Mouse (Mus musculus): ENCODE measurements around the gene Prkcb. TPM values are rescaled to one million over a fixed set of nuclear protein-coding genes. Genes with fewer than 3 reads are reported as not detected.

Gene Prkcb
- polyA plus RNA-seq, 1 experiment from 2014 or later = 14.3 TPM

- H3K4me1 ChIP-seq = no peaks in the 10 kb centered on the region
- H3K27ac ChIP-seq = no peak overlapping the region
- DNase-seq (ENCODE audit: low spot score) = no peak
- no peak overlapping the region for H3K4me3 ChIP-seq
- H3K36me3 ChIP-seq = no peaks in the 10 kb centered on the region
- 82% methylated on average over 12 of the region's 12 CpGs for WGBS
- H3K27me3 ChIP-seq (ENCODE audit: insufficient read depth, poor library complexity, severe bottlenecking) = no peaks in the 10 kb centered on the region
- H3K9me3 ChIP-seq = no peaks in the 10 kb centered on the region
Observed at GRCm38 (mm10) chr7:122313690-122314477, 25.3 kb downstream of the Prkcb start.

DNA sequence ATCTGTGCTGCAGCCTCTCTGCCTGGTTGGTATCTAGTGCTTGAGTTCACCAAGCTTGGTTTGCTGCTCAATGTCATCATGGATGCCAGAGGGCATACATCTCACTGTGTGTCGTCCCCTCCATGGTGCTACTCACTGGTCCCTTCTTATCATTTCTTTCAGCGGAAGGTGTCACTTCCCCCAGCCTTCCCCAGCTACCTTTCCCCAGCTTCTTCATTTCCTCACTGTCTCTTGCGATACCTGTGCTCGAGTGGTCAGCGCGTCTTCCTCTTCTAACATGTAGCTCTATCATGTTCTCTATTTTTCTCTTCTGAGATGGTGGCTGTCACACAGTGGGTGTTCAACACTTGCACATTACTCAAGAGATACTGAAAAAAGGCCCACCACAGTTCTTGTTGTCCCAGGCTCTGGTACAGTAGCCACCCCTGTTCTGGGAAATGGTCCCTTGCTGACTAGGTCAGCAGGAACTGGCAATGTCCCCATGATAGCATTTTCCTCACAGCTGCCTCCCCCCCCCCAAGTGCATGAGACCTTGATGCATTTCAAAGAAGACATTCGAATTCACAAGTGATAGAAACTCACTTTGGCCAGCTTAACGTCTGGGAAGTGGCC lies 27.3 kb downstream of the Prkcb start:
- Histone ChIP-seq H3K27ac (no peak overlapping the region), H3K9me3 (no peaks in the 10 kb centered on the region), H3K4me3 (no peak overlapping the region), H3K4me1 (no peaks in the 10 kb centered on the region), H3K27me3 (ENCODE audit: insufficient read depth, poor library complexity, severe bottlenecking) (no peaks in the 10 kb centered on the region), H3K36me3 (no peaks in the 10 kb centered on the region)
- 78% methylated on average over 8 of the region's 8 CpGs for WGBS
- no peak for DNase-seq (ENCODE audit: low spot score)

DNA sequence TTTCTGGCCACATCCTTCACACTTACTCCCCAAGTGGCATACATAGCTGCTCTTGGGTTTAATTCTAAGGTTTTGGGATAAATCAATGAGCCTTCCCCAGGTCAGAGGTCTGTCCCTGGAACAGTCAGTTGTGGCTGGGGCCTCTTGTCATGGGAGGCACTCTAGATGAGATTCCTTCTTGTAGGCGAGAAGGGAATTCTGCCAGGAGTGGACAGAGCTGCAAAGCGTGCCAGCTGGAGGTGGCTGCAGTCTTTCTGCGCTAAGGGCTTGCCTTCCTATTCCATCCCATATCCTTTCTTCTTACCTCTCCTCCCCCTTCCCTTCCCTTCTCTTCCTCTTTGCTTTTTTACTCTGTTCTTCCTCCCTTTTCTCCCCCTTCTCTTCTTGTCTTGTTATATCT lies 28.1 kb downstream of the Prkcb start:
- no peaks in the 10 kb centered on the region for H3K9me3 ChIP-seq
- H3K4me3 ChIP-seq = no peak overlapping the region
- no peak for DNase-seq (ENCODE audit: low spot score)
- H3K36me3 ChIP-seq = no peaks in the 10 kb centered on the region
- H3K27me3 ChIP-seq (ENCODE audit: insufficient read depth, poor library complexity, severe bottlenecking) = no peaks in the 10 kb centered on the region
- H3K27ac ChIP-seq = no peak overlapping the region
- no peaks in the 10 kb centered on the region for H3K4me1 ChIP-seq
- WGBS = 60% methylated on average over 3 of the region's 3 CpGs

DNA sequence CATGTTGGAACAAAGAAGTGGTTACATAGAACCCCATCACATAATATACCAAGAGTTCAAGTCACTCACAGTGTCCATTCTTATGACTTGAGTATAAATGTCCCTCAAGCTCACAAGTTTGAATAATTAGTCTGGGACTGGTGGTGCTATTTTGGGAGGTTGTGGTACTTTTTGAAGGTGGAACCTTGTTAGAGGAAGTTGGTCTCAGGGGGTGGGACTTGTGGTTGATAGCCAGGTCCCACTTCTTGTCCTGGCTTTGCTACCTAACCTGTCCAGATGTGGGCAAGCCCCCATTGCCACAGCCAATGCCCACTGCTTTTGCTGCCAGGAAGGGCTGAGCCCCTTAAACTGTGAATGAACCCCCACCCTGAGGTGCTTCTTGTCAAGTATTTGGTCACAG lies 28.9 kb downstream of the Prkcb start:
- DNase-seq (ENCODE audit: low spot score) = no peak
- H3K27ac ChIP-seq = no peak overlapping the region
- no peaks in the 10 kb centered on the region for H3K27me3 ChIP-seq (ENCODE audit: insufficient read depth, poor library complexity, severe bottlenecking)
- H3K9me3 ChIP-seq = no peaks in the 10 kb centered on the region
- no peak overlapping the region for H3K4me3 ChIP-seq
- H3K36me3 ChIP-seq = no peaks in the 10 kb centered on the region
- no peaks in the 10 kb centered on the region for H3K4me1 ChIP-seq

DNA sequence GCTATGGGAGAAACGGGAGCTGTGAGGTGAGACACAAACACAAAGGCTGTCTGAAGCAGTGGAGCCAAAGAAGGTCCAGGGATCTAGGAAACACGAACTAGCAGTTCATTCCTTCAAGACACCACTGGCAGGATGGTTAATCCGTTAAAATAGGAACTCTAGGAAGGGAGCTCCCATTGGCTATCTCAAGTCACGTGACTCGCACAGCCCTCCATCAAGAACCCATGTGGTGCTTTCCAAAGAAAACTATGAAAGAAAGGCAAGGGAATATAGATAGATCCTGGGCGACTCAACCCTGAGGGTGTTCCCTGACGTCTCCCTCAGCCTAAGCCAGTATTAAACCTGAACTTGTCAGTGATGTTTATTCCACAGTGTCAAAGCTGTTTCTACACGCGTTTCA lies 31.0 kb downstream of the Prkcb start:
- Histone ChIP-seq H3K4me1 (no peaks in the 10 kb centered on the region), H3K36me3 (no peaks in the 10 kb centered on the region)
- WGBS = 78% methylated on average over 9 of the region's 9 CpGs

GRCm38 (mm10) chr7:122320843-122321544 lies 32.4 kb downstream of the Prkcb start:
- no peaks in the 10 kb centered on the region for H3K4me1 ChIP-seq
- no peaks in the 10 kb centered on the region for H3K9me3 ChIP-seq
- no peaks in the 10 kb centered on the region for H3K36me3 ChIP-seq
- no peak overlapping the region for H3K4me3 ChIP-seq
- 92% methylated on average over 7 of the region's 7 CpGs for WGBS
- no peak for DNase-seq (ENCODE audit: low spot score)
- H3K27ac ChIP-seq = no peak overlapping the region
- no peaks in the 10 kb centered on the region for H3K27me3 ChIP-seq (ENCODE audit: insufficient read depth, poor library complexity, severe bottlenecking)

More for the DNA sequence above, 31.0 kb downstream of the Prkcb start:
- Histone ChIP-seq H3K4me3 (no peak overlapping the region), H3K27me3 (ENCODE audit: insufficient read depth, poor library complexity, severe bottlenecking) (no peaks in the 10 kb centered on the region), H3K9me3 (no peaks in the 10 kb centered on the region), H3K27ac (no peak overlapping the region)
- no peak for DNase-seq (ENCODE audit: low spot score)

DNA sequence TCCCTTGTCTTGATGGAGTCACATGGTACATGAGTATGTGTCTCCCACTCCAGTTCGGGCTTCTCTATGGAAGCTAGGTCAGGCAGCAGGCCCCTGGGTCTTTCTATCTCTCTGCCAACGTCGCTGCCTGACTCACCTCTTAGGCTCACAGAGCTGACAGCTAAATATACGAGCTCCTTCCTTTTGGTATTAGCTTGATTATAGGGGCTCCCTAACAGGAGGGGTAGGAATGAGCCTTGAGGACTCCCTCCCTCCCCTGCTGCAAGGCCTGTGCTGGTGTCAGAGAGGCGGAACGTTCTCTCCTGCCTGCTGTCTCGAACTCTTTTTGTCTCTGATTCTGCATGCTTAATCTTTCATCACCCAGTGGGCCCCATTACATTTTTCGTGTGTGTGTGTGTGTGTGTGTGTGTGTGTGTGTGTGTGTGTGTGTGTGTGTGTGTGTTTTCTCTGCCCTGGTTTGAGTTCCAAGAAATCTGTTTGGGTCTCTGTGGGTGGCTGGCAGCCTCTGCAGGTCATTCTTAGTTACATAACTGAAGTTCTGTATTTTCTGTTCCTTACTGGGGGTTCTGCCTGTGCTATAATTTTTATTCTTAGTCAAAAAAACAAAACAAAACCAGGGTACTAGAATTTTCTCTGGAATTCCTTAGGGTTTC lies 33.6 kb downstream of the Prkcb start:
- H3K4me3 ChIP-seq = no peak overlapping the region
- no peak overlapping the region for H3K27ac ChIP-seq
- no peaks in the 10 kb centered on the region for H3K4me1 ChIP-seq
- DNase-seq (ENCODE audit: low spot score) = no peak
- H3K9me3 ChIP-seq = no peaks in the 10 kb centered on the region
- H3K27me3 ChIP-seq (ENCODE audit: insufficient read depth, poor library complexity, severe bottlenecking) = no peaks in the 10 kb centered on the region
- no peaks in the 10 kb centered on the region for H3K36me3 ChIP-seq
- WGBS = 72% methylated on average over 8 of the region's 8 CpGs

DNA sequence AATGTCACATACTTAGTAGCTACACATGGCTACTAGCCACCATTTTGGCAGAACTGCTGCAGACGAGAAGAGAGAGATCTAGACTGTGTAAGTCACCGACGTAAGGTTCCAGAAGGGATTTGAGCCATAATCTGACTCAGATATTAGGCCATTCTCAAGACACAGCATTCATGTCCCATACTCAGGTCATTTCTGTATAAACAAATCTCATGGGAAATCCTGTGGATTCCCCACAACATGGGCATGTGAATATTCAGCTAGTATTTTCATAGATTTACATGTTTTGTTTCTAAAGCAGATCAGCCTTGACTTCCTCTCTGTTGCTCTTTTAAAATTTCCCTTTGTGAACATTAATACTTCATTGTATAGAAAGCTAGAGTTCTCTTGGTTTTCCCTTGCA lies 39.4 kb downstream of the Prkcb start:
- WGBS = 92% methylated on average over 3 of the region's 3 CpGs

GRCm38 (mm10) chr7:122328466-122328865 lies 39.9 kb downstream of the Prkcb start:
- Histone ChIP-seq H3K36me3 (no peaks in the 10 kb centered on the region), H3K27me3 (ENCODE audit: insufficient read depth, poor library complexity, severe bottlenecking) (no peaks in the 10 kb centered on the region), H3K9me3 (no peaks in the 10 kb centered on the region), H3K4me1 (no peaks in the 10 kb centered on the region), H3K27ac (no peak overlapping the region), H3K4me3 (no peak overlapping the region)
- WGBS = 81% methylated on average over 5 of the region's 5 CpGs
- no peak for DNase-seq (ENCODE audit: low spot score)

More for the DNA sequence above, 39.4 kb downstream of the Prkcb start:
- no peak for DNase-seq (ENCODE audit: low spot score)
- no peaks in the 10 kb centered on the region for H3K9me3 ChIP-seq
- no peaks in the 10 kb centered on the region for H3K36me3 ChIP-seq
- H3K4me1 ChIP-seq = no peaks in the 10 kb centered on the region
- H3K27ac ChIP-seq = no peak overlapping the region
- H3K4me3 ChIP-seq = no peak overlapping the region
- no peaks in the 10 kb centered on the region for H3K27me3 ChIP-seq (ENCODE audit: insufficient read depth, poor library complexity, severe bottlenecking)

DNA sequence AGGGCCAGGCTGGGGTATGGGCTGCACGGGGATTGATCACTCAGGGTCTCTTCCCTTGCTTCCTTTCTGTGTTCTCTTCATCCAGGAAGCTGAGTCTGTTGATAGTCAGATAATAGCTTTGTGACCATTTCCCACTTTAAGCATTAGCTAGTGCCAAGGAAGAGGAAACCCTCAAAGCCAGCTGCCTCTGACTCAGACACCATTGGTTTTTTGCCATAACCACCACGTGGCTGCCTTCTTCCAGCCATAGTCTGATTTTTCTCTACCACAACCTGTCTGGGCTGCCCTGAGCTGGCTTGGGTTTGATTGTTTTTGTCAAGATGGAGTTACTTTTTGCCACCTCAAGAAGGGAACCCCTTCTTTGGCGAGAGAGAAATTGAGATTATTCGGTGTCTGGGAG lies 41.0 kb downstream of the Prkcb start:
- no peaks in the 10 kb centered on the region for H3K4me1 ChIP-seq
- H3K27ac ChIP-seq = no peak overlapping the region
- WGBS = 75% methylated on average over 4 of the region's 4 CpGs
- H3K27me3 ChIP-seq (ENCODE audit: insufficient read depth, poor library complexity, severe bottlenecking) = no peaks in the 10 kb centered on the region
- no peak for DNase-seq (ENCODE audit: low spot score)
- H3K9me3 ChIP-seq = no peaks in the 10 kb centered on the region
- no peak overlapping the region for H3K4me3 ChIP-seq
- H3K36me3 ChIP-seq = no peaks in the 10 kb centered on the region

DNA sequence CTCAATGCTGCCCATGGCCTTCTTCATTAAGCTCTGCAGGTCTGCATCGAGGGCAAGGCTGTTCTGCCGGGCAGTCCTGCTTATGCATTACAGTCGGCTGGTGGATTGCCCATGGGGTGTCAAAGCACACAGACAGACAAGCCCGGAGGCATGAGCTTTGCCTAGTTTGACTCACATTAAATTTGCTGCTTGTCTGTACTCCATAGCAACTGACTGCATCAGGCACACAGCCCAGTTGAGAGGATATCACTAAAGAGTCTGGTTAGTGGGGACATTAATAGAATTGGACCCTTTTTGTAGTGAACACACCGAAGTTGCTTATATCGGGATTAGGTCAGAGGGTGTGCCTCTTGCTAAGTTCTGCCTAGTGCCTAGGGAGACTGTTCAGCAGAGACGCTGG lies 45.1 kb downstream of the Prkcb start:
- no peaks in the 10 kb centered on the region for H3K27me3 ChIP-seq (ENCODE audit: insufficient read depth, poor library complexity, severe bottlenecking)
- H3K4me1 ChIP-seq = no peaks in the 10 kb centered on the region
- no peaks in the 10 kb centered on the region for H3K9me3 ChIP-seq
- no peak overlapping the region for H3K27ac ChIP-seq
- WGBS = 84% methylated on average over 7 of the region's 7 CpGs
- DNase-seq (ENCODE audit: low spot score) = no peak
- H3K4me3 ChIP-seq = no peak overlapping the region
- no peaks in the 10 kb centered on the region for H3K36me3 ChIP-seq

DNA sequence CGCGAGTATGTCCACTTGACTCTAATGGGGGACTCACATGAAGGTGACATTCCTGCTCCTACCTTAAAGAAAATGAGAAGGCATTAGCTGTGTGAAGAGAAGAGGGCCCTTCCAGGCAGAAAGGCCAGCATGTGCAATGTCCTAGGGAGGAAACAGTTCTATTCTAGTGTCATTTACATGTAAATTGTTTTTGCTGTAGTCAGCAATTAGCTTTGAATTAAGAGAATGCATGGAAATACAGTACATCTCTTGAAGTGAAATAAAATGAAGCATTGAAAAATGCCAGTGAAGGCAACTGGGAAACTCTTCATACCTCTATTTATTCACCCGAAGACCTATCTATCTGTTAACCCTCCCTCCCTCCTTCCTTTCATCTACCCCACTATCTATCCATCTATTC lies 48.8 kb downstream of the Prkcb start:
- Histone ChIP-seq H3K4me1 (no peaks in the 10 kb centered on the region), H3K27me3 (ENCODE audit: insufficient read depth, poor library complexity, severe bottlenecking) (no peaks in the 10 kb centered on the region), H3K36me3 (no peaks in the 10 kb centered on the region), H3K27ac (no peak overlapping the region), H3K4me3 (no peak overlapping the region), H3K9me3 (no peaks in the 10 kb centered on the region)
- 85% methylated on average over 3 of the region's 3 CpGs for WGBS
- no peak for DNase-seq (ENCODE audit: low spot score)

DNA sequence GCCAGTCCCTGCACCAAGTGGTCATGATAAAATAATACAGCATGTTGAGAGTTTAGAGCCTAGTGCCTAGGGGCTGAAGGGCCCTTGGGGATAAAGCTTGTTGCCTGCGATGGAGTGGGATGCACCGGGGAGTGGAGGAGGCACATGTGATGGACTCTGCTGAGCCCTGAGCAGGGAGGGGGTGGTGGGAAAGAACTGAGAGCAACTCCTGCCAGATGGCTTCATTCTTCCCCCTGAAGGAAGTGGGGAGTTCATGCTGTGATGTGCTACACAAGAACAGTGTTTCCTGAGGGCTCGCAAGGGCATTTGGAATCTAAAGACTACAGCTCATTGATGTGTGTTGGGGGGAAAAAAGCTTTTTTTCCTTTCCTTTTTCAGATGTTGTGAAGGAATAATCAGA lies 49.5 kb downstream of the Prkcb start:
- H3K27ac ChIP-seq = no peak overlapping the region
- 67% methylated on average over 3 of the region's 3 CpGs for WGBS
- no peaks in the 10 kb centered on the region for H3K27me3 ChIP-seq (ENCODE audit: insufficient read depth, poor library complexity, severe bottlenecking)
- no peaks in the 10 kb centered on the region for H3K36me3 ChIP-seq
- H3K4me3 ChIP-seq = no peak overlapping the region
- H3K4me1 ChIP-seq = no peaks in the 10 kb centered on the region
- no peaks in the 10 kb centered on the region for H3K9me3 ChIP-seq
- DNase-seq (ENCODE audit: low spot score) = no peak

All from heart, embryonic 10.5 days (tissue).